Mouse (Mus musculus) midbrain, embryonic 11.5 days (tissue): ENCODE results near the gene Cd6. TPM values are rescaled to one million over a fixed set of nuclear protein-coding genes. Genes with fewer than 3 reads are reported as not detected.

ENCODE experiments used
- ATAC-seq: fragments of 200-750 bp; cut with Nextera tagmentation; 2 replicates; pipeline ENCODE4 v1.8.0; 2017; ENCODE audit warnings: moderate TSS enrichment, moderate library complexity; ENCODE audit not compliant: low FRiP score
- DNase-seq: peaks from one replicate; pipeline ENCODE4 v3.0.0; 2015; ENCODE audit warnings: low spot score; ENCODE audit errors: missing footprints
- H3K27ac ChIP-seq: fragments of 300-500 bp; sonication (generic); 2 replicates; pipeline ENCODE4 v1.5.1; 2014; ENCODE audit warnings: low read depth, low read length
- H3K27me3 ChIP-seq: fragments of 300-500 bp; sonication (generic); 2 replicates; pipeline ENCODE4 v1.6.1; 2014; ENCODE audit warnings: mild to moderate bottlenecking, low read length, moderate library complexity, mixed read lengths; ENCODE audit not compliant: control insufficient read depth, insufficient read depth
- H3K36me3 ChIP-seq: fragments of 300-500 bp; sonication (generic); 2 replicates; pipeline ENCODE4 v1.6.1; 2014; ENCODE audit warnings: mild to moderate bottlenecking, low read length, moderate library complexity, mixed read lengths; ENCODE audit not compliant: control insufficient read depth, insufficient read depth
- H3K4me1 ChIP-seq: fragments of 300-500 bp; sonication (generic); 2 replicates; pipeline ENCODE4 v1.6.1; 2014; ENCODE audit warnings: low read length; ENCODE audit not compliant: control insufficient read depth, insufficient read depth
- H3K4me2 ChIP-seq: fragments of 300-500 bp; sonication (generic); 2 replicates; pipeline ENCODE4 v1.6.1; 2014; ENCODE audit warnings: mild to moderate bottlenecking, moderate library complexity
- H3K4me3 ChIP-seq: fragments of 300-500 bp; sonication (generic); 2 replicates; pipeline ENCODE4 v1.5.1; 2014; ENCODE audit warnings: low read depth, low read length
- H3K9ac ChIP-seq: fragments of 300-500 bp; sonication (generic); 2 replicates; pipeline ENCODE4 v1.6.1; 2014; ENCODE audit warnings: low read length
- H3K9me3 ChIP-seq: fragments of 300-500 bp; sonication (generic); 2 replicates; pipeline ENCODE4 v1.6.1; 2016; ENCODE audit warnings: low read length; ENCODE audit not compliant: control insufficient read depth
- WGBS: fragments of 180-500 bp; shearing (Covaris S2); extraction: QIAGEN DNeasy Blood & Tissue Kit; methylation state at CpG from one replicate; pipeline ENCODE4 v1.1.7; 2014; 5-methylcytosine and 5-hydroxymethylcytosine counted together
- polyA plus RNA-seq: library from polyadenylated mRNA; unstranded; fragments of >200 nt; fragmentation: Nextera tagmentation; extraction: Ambion mirVana; gene quantifications from 2 replicates; pipeline ENCODE4 v1.2.1, GENCODE M21; 2014

The Cd6 gene
- polyA plus RNA-seq = not detected in 2 replicates

- no peak within 1 kb of the TSS for H3K9ac ChIP-seq
- H3K4me1 ChIP-seq = 0 out of 2 replicates have a peak, but pooled peaks cover 2% of the 10 kb centered on the region
- no peak within 1 kb of the TSS for H3K27ac ChIP-seq
- no peaks in the 10 kb centered on the region for H3K27me3 ChIP-seq
- ATAC-seq (no peak), DNase-seq (no peak)
- no peaks in the 10 kb centered on the region for H3K9me3 ChIP-seq
- WGBS = 89% methylated on average over 16 of the region's 16 CpGs
- H3K4me3 ChIP-seq = no peak within 1 kb of the TSS
- H3K36me3 ChIP-seq = no peaks in the 10 kb centered on the region
- no peak within 1 kb of the TSS for H3K4me2 ChIP-seq
Measured at GRCm38 (mm10) chr19:10829436-10830175, at the start of gene Cd6. Cd6 (minus strand) TSS chr19:10830058.

DNA sequence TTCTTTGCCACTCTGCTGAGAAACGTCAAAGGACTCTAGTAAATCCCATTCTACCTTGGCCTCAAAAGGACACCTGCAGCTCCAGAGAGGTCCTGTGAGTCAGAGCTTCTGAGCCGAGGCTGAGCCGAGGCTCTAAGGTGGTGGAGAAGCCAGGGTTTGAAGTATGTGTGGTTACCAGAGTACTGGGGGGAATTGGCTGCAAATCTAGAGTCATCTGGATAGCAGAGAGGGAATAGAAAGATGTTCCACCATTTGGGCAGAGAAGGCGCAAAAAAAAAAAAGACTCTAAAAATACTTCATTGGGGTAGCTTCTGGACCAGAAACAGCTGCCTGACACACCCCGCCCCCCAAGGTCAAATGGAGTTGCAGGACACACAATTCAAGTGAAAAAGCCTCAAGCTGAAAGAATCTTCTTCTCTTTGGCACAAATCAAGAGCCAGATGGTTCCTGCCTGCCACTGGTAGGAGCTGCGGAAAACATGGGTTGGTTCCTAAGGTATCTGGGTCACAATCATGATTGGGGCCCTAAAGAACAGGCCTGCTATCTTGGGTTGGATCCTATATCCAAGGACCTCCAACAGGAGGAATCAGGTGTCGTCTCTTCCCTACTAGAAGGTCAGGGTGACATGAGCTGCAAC is 48.5 kb upstream of the Cd6 start:
- Histone ChIP-seq H3K27me3 (no peaks in the 10 kb centered on the region), H3K36me3 (peaks cover 7% of the 10 kb centered on the region), H3K9ac (no peak overlapping the region), H3K9me3 (no peaks in the 10 kb centered on the region), H3K27ac (no peak overlapping the region), H3K4me1 (peaks cover 12% of the 10 kb centered on the region; the same call in 1 of the 2 replicates), H3K4me2 (no peak overlapping the region), H3K4me3 (no peak overlapping the region)
- ATAC-seq (no peak), DNase-seq (peak; percentile 10)
- WGBS = 93% methylated on average over 7 of the region's 7 CpGs

GRCm38 (mm10) chr19:10871328-10871961 is 41.6 kb upstream of the Cd6 start:
- H3K27ac ChIP-seq = no peak overlapping the region
- no peaks in the 10 kb centered on the region for H3K9me3 ChIP-seq
- 78% methylated on average over 14 of the region's 14 CpGs for WGBS
- H3K4me1 ChIP-seq = peaks cover 17% of the 10 kb centered on the region
- no peak overlapping the region for H3K4me3 ChIP-seq
- H3K36me3 ChIP-seq = peaks cover 17% of the 10 kb centered on the region
- no peaks in the 10 kb centered on the region for H3K27me3 ChIP-seq
- H3K4me2 ChIP-seq = no peak overlapping the region
- no peak overlapping the region for H3K9ac ChIP-seq
- ATAC-seq = no peak
- DNase-seq = no peak

- DNase-seq (no peak), ATAC-seq (no peak)
- H3K9me3 ChIP-seq = no peaks in the 10 kb centered on the region
- H3K27me3 ChIP-seq = no peaks in the 10 kb centered on the region
- no peak overlapping the region for H3K4me3 ChIP-seq
- H3K4me1 ChIP-seq = peaks cover 17% of the 10 kb centered on the region
- H3K9ac ChIP-seq = no peak overlapping the region
- H3K4me2 ChIP-seq = no peak overlapping the region
- H3K27ac ChIP-seq = no peak overlapping the region
- WGBS = 89% methylated on average over 3 of the region's 3 CpGs
- peaks cover 21% of the 10 kb centered on the region for H3K36me3 ChIP-seq
Measured at GRCm38 (mm10) chr19:10870676-10871075, 40.8 kb upstream of the Cd6 start.

DNA sequence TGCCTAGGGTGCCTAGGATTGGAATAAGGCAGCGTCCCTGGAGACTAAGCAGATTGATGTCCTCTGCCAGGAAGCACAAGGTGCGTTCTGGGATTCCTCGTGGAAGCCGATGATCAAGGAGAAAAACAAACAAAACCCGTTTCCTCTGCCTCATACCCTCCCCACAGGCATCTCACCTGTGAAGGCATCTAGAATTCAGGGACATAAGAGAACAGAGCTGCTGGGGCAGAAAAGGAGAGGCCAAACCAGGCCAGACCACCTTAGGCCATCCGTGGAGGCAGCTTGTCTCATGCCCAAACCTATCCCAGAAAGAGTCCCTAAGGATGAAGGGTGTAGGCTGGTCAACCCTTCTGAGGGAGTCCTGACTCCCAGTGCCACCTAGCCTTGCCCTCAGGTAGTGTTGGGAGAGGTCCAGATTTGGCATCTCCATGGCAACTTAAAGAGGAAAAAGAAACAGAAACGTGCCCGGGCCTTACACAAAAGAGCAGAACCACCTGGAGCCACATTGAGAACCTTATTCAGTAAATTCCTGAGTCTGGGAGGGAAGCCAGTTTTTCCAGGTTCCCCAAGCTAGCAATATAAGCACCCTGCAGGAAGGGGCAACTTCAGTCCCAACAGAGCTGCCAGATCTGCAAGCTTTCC is 40.1 kb upstream of the Cd6 start, which contains the start of gene Tmem132a:
Gene Tmem132a, minus strand, starts transcription at position 55 of the 642 bp plus-strand sequence.
- no peak for DNase-seq
- no peaks in the 10 kb centered on the region for H3K9me3 ChIP-seq
- H3K4me1 ChIP-seq = peaks cover 17% of the 10 kb centered on the region
- peak; percentile 53 for ATAC-seq
- peak within 1 kb of the TSS; percentile 86 for H3K4me3 ChIP-seq
- peaks cover 28% of the 10 kb centered on the region for H3K36me3 ChIP-seq
- no peaks in the 10 kb centered on the region for H3K27me3 ChIP-seq
- peak within 1 kb of the TSS; percentile 90 for H3K4me2 ChIP-seq
- WGBS = 6% methylated on average over 8 of the region's 8 CpGs
- peak within 1 kb of the TSS; percentile 93 for H3K27ac ChIP-seq
- peak within 1 kb of the TSS; percentile 96 for H3K9ac ChIP-seq

GRCm38 (mm10) chr19:10869241-10869885 is 39.5 kb upstream of the Cd6 start:
- Histone ChIP-seq H3K36me3 (peaks cover 32% of the 10 kb centered on the region), H3K27ac (peak overlapping the region; percentile 93), H3K27me3 (no peaks in the 10 kb centered on the region), H3K4me2 (peak overlapping the region; percentile 90), H3K9me3 (no peaks in the 10 kb centered on the region), H3K4me3 (peak overlapping the region; percentile 86), H3K9ac (peak overlapping the region; percentile 96), H3K4me1 (peaks cover 17% of the 10 kb centered on the region)
- DNase-seq (peak; percentile 98), ATAC-seq (peak; percentile 95)
- under 1% methylated on average over 43 of the region's 43 CpGs for WGBS

DNA sequence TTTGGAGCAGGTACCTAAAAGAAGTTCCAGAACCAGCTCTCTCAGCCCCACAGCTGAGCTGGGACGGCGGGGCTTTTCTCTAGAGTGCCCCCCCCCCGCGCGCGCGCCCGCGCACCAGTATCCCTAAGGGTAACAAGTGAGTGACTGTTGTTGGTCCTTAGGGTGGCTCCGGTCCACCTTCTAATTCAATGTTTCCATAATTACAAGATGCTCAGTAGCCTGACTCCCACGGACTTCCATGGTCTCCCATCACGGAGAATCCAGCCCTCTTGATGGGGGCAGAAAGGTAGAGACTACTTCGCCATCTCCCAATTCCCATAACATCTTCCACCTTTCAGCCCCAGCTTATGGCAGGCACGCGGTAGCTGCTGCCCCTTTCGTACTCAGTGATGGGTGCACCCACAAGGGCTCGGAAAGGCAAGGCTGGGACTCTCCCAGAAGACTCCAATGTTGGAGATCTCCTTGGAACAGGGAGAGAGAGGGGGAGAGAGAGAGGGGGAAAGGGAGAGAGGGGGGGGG is 38.8 kb upstream of the Cd6 start:
- Histone ChIP-seq H3K4me1 (peaks cover 17% of the 10 kb centered on the region), H3K27ac (0 out of 2 replicates have a peak overlapping the region, but pooled peaks have one; percentile 93)

DNA sequence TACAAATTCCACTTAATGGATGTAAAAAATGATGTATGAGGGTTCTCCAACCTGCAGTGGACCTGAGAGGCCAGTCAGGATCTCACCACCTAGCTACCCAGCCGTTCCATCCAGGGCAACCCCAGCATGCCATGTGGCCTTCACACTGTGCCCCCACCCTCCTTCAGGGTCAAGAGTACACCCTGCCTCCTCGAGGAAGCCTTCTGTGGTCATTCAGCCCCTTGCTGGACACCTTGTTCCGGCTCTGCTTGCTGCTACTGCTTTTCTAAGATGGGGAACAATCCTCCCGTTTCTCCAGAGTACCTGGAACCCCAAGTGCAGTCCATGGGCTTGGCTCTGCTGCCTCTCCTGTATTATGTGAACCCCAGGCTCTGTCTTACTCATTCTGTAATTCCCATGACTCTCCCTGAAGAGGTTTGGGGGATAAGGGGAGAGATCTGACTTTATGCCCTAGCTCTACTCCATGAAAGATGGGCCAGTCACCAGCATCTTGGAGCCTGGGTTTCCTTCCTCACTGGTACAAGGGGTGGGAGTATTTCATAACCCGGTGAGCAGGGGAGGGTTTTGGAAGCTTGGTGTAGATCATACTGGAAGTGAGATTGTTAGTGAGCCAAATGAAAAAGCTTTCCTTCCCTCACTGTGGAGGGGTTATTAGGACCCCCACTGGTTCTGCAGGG is 38.2 kb upstream of the Cd6 start:
- DNase-seq = no peak
- peaks cover 31% of the 10 kb centered on the region for H3K36me3 ChIP-seq
- WGBS = 40% methylated on average over 5 of the region's 5 CpGs

More for the DNA sequence above, 38.8 kb upstream of the Cd6 start:
- Histone ChIP-seq H3K9me3 (no peaks in the 10 kb centered on the region), H3K27me3 (no peaks in the 10 kb centered on the region), H3K36me3 (peaks cover 35% of the 10 kb centered on the region), H3K4me2 (peak overlapping the region; percentile 90), H3K4me3 (peak overlapping the region; percentile 86), H3K9ac (peak overlapping the region; percentile 96)
- ATAC-seq = peak; percentile 43
- DNase-seq = peak; percentile 95
- WGBS = 1% methylated on average over 17 of the region's 17 CpGs

More for the DNA sequence above, 38.2 kb upstream of the Cd6 start:
- no peak for ATAC-seq
- H3K4me1 ChIP-seq = peaks cover 17% of the 10 kb centered on the region
- no peak overlapping the region for H3K27ac ChIP-seq
- peak overlapping the region; percentile 90 for H3K4me2 ChIP-seq
- H3K27me3 ChIP-seq = no peaks in the 10 kb centered on the region
- peak overlapping the region; percentile 86 for H3K4me3 ChIP-seq
- peak overlapping the region; percentile 96 for H3K9ac ChIP-seq
- H3K9me3 ChIP-seq = no peaks in the 10 kb centered on the region
